Mouse (Mus musculus) stomach, postnatal 0 days (tissue): ENCODE measurements at regions not wholly inside any gene's neighbourhood (a gene's known extent, or its start where the extent isn't known, plus 50 kb on each side); places are given as distances from the start of the nearest gene placed in this dataset.

Source experiments
- CTCF ChIP-seq: IDR thresholded peaks from 2 replicates; pipeline ENCODE4 v1.5.1; 2016; ENCODE audit warnings: antibody characterized with exemption, low read depth, mild to moderate bottlenecking, moderate library complexity
- EP300 ChIP-seq: optimal IDR thresholded peaks from 2 replicates; pipeline ENCODE3; 2016; ENCODE audit warnings: antibody characterized with exemption

DNA sequence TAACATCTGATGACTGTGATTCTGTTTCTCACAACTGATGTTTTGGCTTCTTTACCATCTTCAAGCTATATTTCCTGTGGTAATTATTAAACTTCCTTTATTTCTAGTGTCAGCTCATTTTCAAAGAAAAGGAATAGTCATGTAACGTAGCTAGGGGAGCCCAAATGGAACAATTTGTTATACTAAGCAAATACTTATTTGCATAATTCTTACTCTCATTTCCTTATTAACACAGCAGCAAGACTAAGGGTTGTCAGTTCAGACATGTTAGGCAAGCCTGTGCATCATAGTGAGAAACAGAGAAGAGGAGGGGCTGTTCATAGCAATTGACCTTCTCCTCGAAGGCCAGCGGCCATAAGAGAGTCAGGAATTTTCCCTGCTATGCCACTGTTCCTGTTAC, 449.5 kb downstream of the Ebf1 start:
- TF ChIP-seq CTCF (no peak), EP300 (no peak)
